Comparison of ENCODE assay signal across 8 mouse cellular contexts in the genomic region with DNA sequence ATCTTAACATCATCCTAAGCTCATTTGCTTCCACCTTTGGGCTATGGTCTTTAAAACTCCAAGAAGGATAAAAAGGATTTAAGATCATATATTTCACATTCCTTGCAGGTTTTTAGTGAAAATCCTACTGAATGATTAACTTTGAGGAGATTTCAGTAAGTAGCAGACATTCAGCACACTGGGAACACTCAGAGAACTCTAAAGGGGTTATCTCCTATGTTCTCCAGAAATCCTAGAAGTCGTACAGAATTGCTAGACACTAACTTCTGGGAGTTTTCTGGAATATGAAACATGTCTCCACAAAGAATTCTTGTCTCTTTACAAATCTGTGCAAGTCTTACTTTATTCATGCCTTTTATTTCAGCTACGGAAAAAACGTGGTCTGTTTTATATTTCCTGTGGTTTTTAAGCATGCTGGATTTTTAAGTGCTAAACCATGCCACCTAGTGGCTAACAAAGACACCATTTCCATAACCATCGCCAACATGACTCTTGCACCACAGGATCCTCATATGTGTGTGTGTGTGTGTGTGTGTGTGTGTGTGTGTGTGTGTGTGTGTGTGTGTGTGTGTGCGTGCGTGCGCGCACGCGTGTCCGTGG. TPM values are rescaled to one million over a fixed set of nuclear protein-coding genes. Genes with fewer than 3 reads are reported as not detected.
DNase-seq lines count a peak whose midpoint lies in the region; ATAC-seq and TF ChIP-seq lines count a peak whose summit lies in the region.

No protein-coding gene starts in this region.

- TF ChIP-seq RAD21 in CH12.LX (IDR thresholded peaks at IDR 0.05; ENCODE audit: low read depth, low read length), result peak; percentile 41

- peak; percentile 42 to 44 for DNase-seq in cerebellum, postnatal 14 days
- DNase-seq in cerebellum, adult 11-12 months, result no peak
- DNase-seq in CH12.LX (ENCODE audit: extremely low read depth), result peak; percentile 64
- DNase-seq in embryo, embryonic 11.5 days (ENCODE audit: low read depth, low spot score), result peak; percentile 56
- peak; percentile 65 for DNase-seq in lung, postnatal 10 days
- DNase-seq in telencephalon, adult 2 months (ENCODE audit: low read depth, low spot score), result peak; percentile 33

- WGBS in hindbrain, embryonic 13.5 days, result 11% methylated on average over 5 of the region's 11 CpGs

- H3K4me1 ChIP-seq in CH12.LX (ENCODE audit: control insufficient read depth in 1 of 2, insufficient read depth in 2 of 2), result no peaks in the 10 kb centered on the region
- no peaks in the 10 kb centered on the region for H3K4me1 ChIP-seq in hindbrain, embryonic 13.5 days (replicated peaks)

- in situ Hi-C loops in CH12.LX (cut with MboI; ENCODE audit: low pct_ligation_motif_present, low pct_unique_long_range_greater_than_20kb, low sequenced_read_pairs), result no loop called here

- no peak overlapping the region for H3K9ac ChIP-seq in CH12.LX (ENCODE audit: insufficient read depth, low read depth)
- no peak overlapping the region for H3K9ac ChIP-seq in hindbrain, embryonic 13.5 days

- no peak overlapping the region for H3K4me3 ChIP-seq in CH12.LX (replicated peaks in 1 of 3; ENCODE audit: low read depth in 2 of 3, low read length in 2 of 3, poor library complexity in 1 of 3)
- H3K4me3 ChIP-seq in hindbrain, embryonic 13.5 days, result no peak overlapping the region

- H3K4me2 ChIP-seq in CH12.LX (ENCODE audit: insufficient read depth, low read depth, poor library complexity, severe bottlenecking), result no peak overlapping the region
- H3K4me2 ChIP-seq in hindbrain, embryonic 13.5 days, result peak overlapping the region; percentile 44

- TF ChIP-seq EP300 in CH12.LX (IDR thresholded peaks at IDR 0.05; ENCODE audit: low read length), result no peak

- TF ChIP-seq CTCF in CH12.LX (conservative IDR thresholded peaks at IDR 0.05 in 1 of 2, IDR thresholded peaks at IDR 0.05 in 1 of 2; ENCODE audit: low read depth in 2 of 2, low read length in 2 of 2), result peak in 1 of 2 experiments; percentile 51; a peak in 2 of 4 replicates

- ATAC-seq in hindbrain, embryonic 13.5 days (ENCODE audit: low FRiP score), result peak; percentile 73; the same call in 1 of the 2 replicates
- no peak for ATAC-seq in megakaryocyte, adult 5-6 weeks (ENCODE audit: poor library complexity, severe bottlenecking)

- dilution Hi-C loops in CH12.LX (cut with MboI; ENCODE audit: extremely low pct_ligation_motif_present, extremely low pct_unique_long_range_greater_than_20kb, low sequenced_read_pairs), result no loop called here

- H3K27me3 ChIP-seq in CH12.LX (replicated peaks), result no peaks in the 10 kb centered on the region
- no peaks in the 10 kb centered on the region for H3K27me3 ChIP-seq in hindbrain, embryonic 13.5 days

- TF ChIP-seq POLR2A in CH12.LX (IDR thresholded peaks at IDR 0.05; ENCODE audit: low read depth, low read length), result no peak

- H3K9me3 ChIP-seq in CH12.LX (replicated peaks; ENCODE audit: low read length), result no peaks in the 10 kb centered on the region
- no peaks in the 10 kb centered on the region for H3K9me3 ChIP-seq in hindbrain, embryonic 13.5 days

- H3K79me2 ChIP-seq in CH12.LX (replicated peaks; ENCODE audit: control insufficient read depth, extremely low read depth, insufficient read depth, poor library complexity, severe bottlenecking), result no peaks in the 10 kb centered on the region

- no peaks in the 10 kb centered on the region for H3K36me3 ChIP-seq in CH12.LX (replicated peaks in 1 of 2; ENCODE audit: control insufficient read depth in 1 of 2, insufficient read depth in 1 of 2, low read length in 1 of 2)
- H3K36me3 ChIP-seq in hindbrain, embryonic 13.5 days, result no peaks in the 10 kb centered on the region

- no peak overlapping the region for H3K27ac ChIP-seq in CH12.LX (ENCODE audit: insufficient read depth, low read depth)
- H3K27ac ChIP-seq in hindbrain, embryonic 13.5 days, result no peak overlapping the region

TF ChIP-seq in CH12.LX, 34 proteins besides CTCF, POLR2A, EP300 and RAD21:
- TF ChIP-seq SMC3 (IDR thresholded peaks at IDR 0.05; ENCODE audit: low read depth, low read length) (peak; percentile 44), KAT2A (IDR thresholded peaks at IDR 0.05; ENCODE audit: insufficient replicate concordance, low read length) (no peak)

RNA-seq across cellular contexts. Expression of a gene that starts 2.5 kb away (rescaled TPM):
- total RNA-seq in CH12.LX (2012; rRNA removed), result not detected in 2 replicates
- not detected in 2 replicates for total RNA-seq in CH12.LX (2014; rRNA removed)
- not detected in 2 replicates for polyA plus RNA-seq in CH12.LX (2012; ENCODE audit: insufficient read length, low read depth)
- polyA plus RNA-seq in hindbrain, embryonic 13.5 days (2015; fragmentation: Nextera tagmentation; extraction: Ambion mirVana), result 276 and 333 TPM in 2 replicates
- 0.04 and 0.55 TPM in 2 replicates for total RNA-seq in megakaryocyte, adult 5-6 weeks (2015)
- 0.04 and 0.07 TPM in 2 replicates for total RNA-seq in megakaryocyte, adult 5-6 weeks (2017)
